Mouse (Mus musculus): ENCODE measurements around the gene Amy2a1.
"Not testable (repeated sequence)": the region's sequence is repeated elsewhere in the genome, so short reads cannot be mapped to it uniquely, and the experiment has no call there.

Gene Amy2a1
- long read RNA-seq, experiment 1 = 0 reads
- long read RNA-seq, experiment 2 = 0 reads

- intact Hi-C loops (cut with DNase I) = not testable (repeated sequence)
Observed at GRCm38 (mm10) chr3:113532328-113532727, at the start of gene Amy2a1. Gene Amy2a1 (minus strand): TSS chr3:113532428.

GRCm38 (mm10) chr3:113574578-113574977, 42.4 kb upstream of the Amy2a1 start:
- intact Hi-C loops (cut with DNase I) = no loop called here

- intact Hi-C loops (cut with DNase I) = no loop called here
Observed at GRCm38 (mm10) chr3:113574138-113574537, 41.9 kb upstream of the Amy2a1 start.

- intact Hi-C loops (cut with DNase I) = no loop called here
Observed at GRCm38 (mm10) chr3:113572158-113572557, 39.9 kb upstream of the Amy2a1 start.

GRCm38 (mm10) chr3:113539692-113540091, 7.5 kb upstream of the Amy2a1 start:
- intact Hi-C loops (cut with DNase I) = no loop called here
